Mouse (Mus musculus) C2C12 (cell line): ENCODE data around the gene Trpm8.

ENCODE experiments used
- CTCF ChIP-seq: IDR thresholded peaks from one replicate; pipeline ENCODE4 v1.5.1; 2011; ENCODE audit not compliant: control insufficient read depth, insufficient read depth, insufficient read length
- MAX ChIP-seq: IDR thresholded peaks from one replicate; pipeline ENCODE4 v1.6.1; 2011; ENCODE audit warnings: mild to moderate bottlenecking, control low read depth
- USF1 ChIP-seq: IDR thresholded peaks from one replicate; pipeline ENCODE4 v1.6.1; 2011; ENCODE audit warnings: low read depth, mild to moderate bottlenecking, control low read depth, moderate library complexity

GRCm38 (mm10) chr1:88235046-88235893, 42.2 kb upstream of the Trpm8 start:
- TF ChIP-seq CTCF (no peak), USF1 (no peak), MAX (no peak)
